Mouse (Mus musculus) liver, adult 2 months (tissue): ENCODE results near the gene Ctnnb1.

ENCODE experiments used
- CTCF ChIP-seq: fragments of 200-500 bp; IDR thresholded peaks from 2 replicates; pipeline ENCODE4 v1.5.1; 2011; ENCODE audit warnings: low read depth, low read length, control low read depth
- POLR2A ChIP-seq: fragments of 200-500 bp; IDR thresholded peaks from 2 replicates; pipeline ENCODE4 v1.6.1; 2011; ENCODE audit warnings: low read length, control low read depth; ENCODE audit not compliant: insufficient read depth; ENCODE audit errors: extremely low read depth

DNA sequence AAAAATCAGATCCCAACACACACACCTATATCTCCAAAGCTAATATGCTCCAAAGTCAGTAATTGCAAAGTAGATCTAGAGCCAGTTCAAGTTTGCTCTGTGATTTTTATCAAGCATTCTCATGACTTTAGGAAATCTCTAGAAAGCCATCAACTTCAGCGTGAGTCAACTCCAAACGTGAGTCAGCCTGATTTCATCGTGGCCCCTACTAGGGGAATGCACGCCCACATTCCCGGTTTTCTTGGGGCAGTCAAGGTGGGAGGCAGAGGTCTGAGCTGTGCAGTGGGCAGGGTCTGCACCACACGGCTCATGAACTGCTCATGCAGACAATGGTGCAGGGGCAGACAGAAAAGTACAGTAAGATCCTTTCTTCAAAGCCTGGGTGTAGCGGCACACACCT, 76.9 kb downstream of the Ctnnb1 start:
- TF ChIP-seq CTCF (no peak), POLR2A (no peak)
